Mouse (Mus musculus) bone marrow macrophage, adult 2 months (primary cell): ENCODE measurements around the gene 4921530L21Rik.

Experiments used
- CTCF ChIP-seq: IDR thresholded peaks from 2 replicates; pipeline ENCODE4 v1.5.1; 2012; ENCODE audit warnings: low read depth, mild to moderate bottlenecking, low read length, moderate library complexity
- POLR2A ChIP-seq: IDR thresholded peaks from 2 replicates; pipeline ENCODE4 v1.6.1; 2012; ENCODE audit warnings: mild to moderate bottlenecking, low read depth, low read length, borderline replicate concordance

DNA sequence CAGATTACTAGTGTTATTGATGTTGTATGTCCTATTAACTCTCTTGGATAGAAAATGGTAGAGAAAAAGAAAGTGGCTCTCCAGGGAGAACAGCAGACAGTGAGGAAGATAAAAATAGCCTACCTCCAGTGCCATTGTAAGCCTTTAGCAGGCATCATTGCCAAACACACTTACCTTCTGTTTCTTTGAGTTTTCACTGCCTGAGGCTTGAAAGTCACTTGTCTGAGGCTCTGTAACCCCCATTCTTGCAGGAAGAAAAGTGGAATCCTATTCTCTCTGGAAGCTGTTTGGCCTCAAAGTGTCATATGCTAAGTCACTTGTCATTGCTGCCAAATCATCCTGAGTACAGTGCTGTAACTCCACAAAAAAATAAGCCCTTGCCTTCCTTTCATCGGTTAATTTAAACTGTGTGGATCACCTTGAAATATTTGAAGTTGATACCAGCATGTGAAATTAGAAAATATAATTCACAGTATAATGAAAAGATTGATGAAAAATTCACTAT lies 23.6 kb downstream of the 4921530L21Rik start:
- no peak for TF ChIP-seq CTCF
- no peak for TF ChIP-seq POLR2A
